Mouse (Mus musculus) limb, embryonic 12.5 days (tissue): ENCODE measurements around the gene Rcan3. TPM values are rescaled to one million over a fixed set of nuclear protein-coding genes. Genes with fewer than 3 reads are reported as not detected.

Experiments used
- ATAC-seq: fragments of 200-750 bp; cut with Nextera tagmentation; 2 replicates; pipeline ENCODE4 v1.8.0; 2017; ENCODE audit warnings: low read depth, moderate TSS enrichment; ENCODE audit not compliant: insufficient number of reproducible peaks, insufficient read depth, low FRiP score, low TSS enrichment
- H3K27ac ChIP-seq: fragments of 300-500 bp; sonication (generic); 2 replicates; pipeline ENCODE4 v1.5.1; 2016; ENCODE audit warnings: mild to moderate bottlenecking, moderate library complexity
- H3K27me3 ChIP-seq: fragments of 300-500 bp; sonication (generic); 2 replicates; pipeline ENCODE4 v1.6.1; 2016; ENCODE audit warnings: mild to moderate bottlenecking, moderate library complexity
- H3K36me3 ChIP-seq: fragments of 300-500 bp; sonication (generic); 2 replicates; pipeline ENCODE4 v1.6.1; 2016; ENCODE audit warnings: mild to moderate bottlenecking, moderate library complexity
- H3K4me1 ChIP-seq: fragments of 300-500 bp; sonication (generic); replicated peaks from 2 replicates; pipeline ENCODE4 v1.6.1; 2016
- H3K4me2 ChIP-seq: fragments of 300-500 bp; sonication (generic); 2 replicates; pipeline ENCODE4 v1.6.1; 2016; ENCODE audit warnings: mild to moderate bottlenecking, moderate library complexity
- H3K4me3 ChIP-seq: fragments of 300-500 bp; sonication (generic); replicated peaks from 2 replicates; pipeline ENCODE4 v1.5.1; 2016; ENCODE audit warnings: mild to moderate bottlenecking
- H3K9ac ChIP-seq: fragments of 300-500 bp; sonication (generic); replicated peaks from 2 replicates; pipeline ENCODE4 v1.6.1; 2016; ENCODE audit warnings: mild to moderate bottlenecking, moderate library complexity
- H3K9me3 ChIP-seq: fragments of 300-500 bp; sonication (generic); 2 replicates; pipeline ENCODE4 v1.6.1; 2016; ENCODE audit warnings: mild to moderate bottlenecking, moderate library complexity
- WGBS: fragments of 180-500 bp; shearing (Covaris S2); methylation state at CpG from one replicate; pipeline ENCODE4 v1.1.7; 2016; 5-methylcytosine and 5-hydroxymethylcytosine counted together
- polyA plus RNA-seq: library from polyadenylated mRNA; unstranded; fragments of >200 nt; fragmentation: Nextera tagmentation; extraction: Ambion mirVana; gene quantifications from 2 replicates; pipeline ENCODE4 v1.2.1, GENCODE M21; 2016

Rcan3 gene
- polyA plus RNA-seq, 1 experiment from 2014 or later: 11.7 TPM

GRCm38 (mm10) chr4:135392801-135393200 is 40.9 kb downstream of the Rcan3 start:
- peaks cover 4% of the 10 kb centered on the region for H3K4me1 ChIP-seq
- H3K4me3 ChIP-seq: no peak overlapping the region
- H3K4me2 ChIP-seq: no peak overlapping the region
- no peak for ATAC-seq
- peaks cover 25% of the 10 kb centered on the region for H3K27me3 ChIP-seq
- no peaks in the 10 kb centered on the region for H3K36me3 ChIP-seq
- H3K9ac ChIP-seq: no peak overlapping the region
- 83% methylated on average over 3 of the region's 3 CpGs for WGBS
- no peak overlapping the region for H3K27ac ChIP-seq
- H3K9me3 ChIP-seq: no peaks in the 10 kb centered on the region; the same call in 1 of the 2 replicates

GRCm38 (mm10) chr4:135391014-135391413 is 42.6 kb downstream of the Rcan3 start:
- no peak overlapping the region for H3K27ac ChIP-seq
- ATAC-seq: no peak
- 67% methylated on average over 6 of the region's 6 CpGs for WGBS

GRCm38 (mm10) chr4:135385614-135386013 is 48.0 kb downstream of the Rcan3 start:
- Histone ChIP-seq H3K27ac (0 out of 2 replicates have a peak overlapping the region, but pooled peaks have one; percentile 62), H3K4me1 (peaks cover 7% of the 10 kb centered on the region), H3K27me3 (peaks cover 7% of the 10 kb centered on the region; the same call in 1 of the 2 replicates), H3K4me2 (no peak overlapping the region; the same call in 1 of the 2 replicates), H3K36me3 (no peaks in the 10 kb centered on the region), H3K9ac (no peak overlapping the region), H3K4me3 (no peak overlapping the region), H3K9me3 (no peaks in the 10 kb centered on the region)
- 54% methylated on average over 10 of the region's 10 CpGs for WGBS
- ATAC-seq: peak; percentile 43; the same call in 1 of the 2 replicates

More at GRCm38 (mm10) chr4:135391014-135391413, 42.6 kb downstream of the Rcan3 start:
- no peak overlapping the region for H3K9ac ChIP-seq
- H3K4me3 ChIP-seq: no peak overlapping the region
- no peak overlapping the region for H3K4me2 ChIP-seq
- H3K27me3 ChIP-seq: peaks cover 7% of the 10 kb centered on the region
- no peaks in the 10 kb centered on the region; the same call in 1 of the 2 replicates for H3K9me3 ChIP-seq
- peaks cover under 1% of the 10 kb centered on the region; the same call in 1 of the 2 replicates for H3K4me1 ChIP-seq
- no peaks in the 10 kb centered on the region for H3K36me3 ChIP-seq

GRCm38 (mm10) chr4:135382316-135382715 is 51.3 kb downstream of the Rcan3 start:
- Histone ChIP-seq H3K4me3 (no peak overlapping the region), H3K4me2 (no peak overlapping the region), H3K27ac (no peak overlapping the region), H3K4me1 (peaks cover 7% of the 10 kb centered on the region), H3K27me3 (peaks cover 9% of the 10 kb centered on the region; the same call in 1 of the 2 replicates), H3K9ac (no peak overlapping the region), H3K36me3 (no peaks in the 10 kb centered on the region), H3K9me3 (no peaks in the 10 kb centered on the region)
- WGBS: 6% methylated on average over 14 of the region's 14 CpGs
- no peak for ATAC-seq

- ATAC-seq: no peak
- Histone ChIP-seq H3K9ac (no peak overlapping the region), H3K4me1 (peaks cover 7% of the 10 kb centered on the region), H3K27ac (no peak overlapping the region), H3K4me3 (no peak overlapping the region), H3K27me3 (peaks cover 9% of the 10 kb centered on the region; the same call in 1 of the 2 replicates), H3K36me3 (no peaks in the 10 kb centered on the region), H3K4me2 (no peak overlapping the region), H3K9me3 (no peaks in the 10 kb centered on the region)
- WGBS: 41% methylated on average over 8 of the region's 8 CpGs
Measured at GRCm38 (mm10) chr4:135381355-135381754, 52.3 kb downstream of the Rcan3 start.

GRCm38 (mm10) chr4:135377241-135377640 is 56.4 kb downstream of the Rcan3 start:
- Histone ChIP-seq H3K4me1 (no peaks in the 10 kb centered on the region), H3K4me3 (no peak overlapping the region), H3K9ac (no peak overlapping the region), H3K9me3 (peaks cover 11% of the 10 kb centered on the region; the same call in 1 of the 2 replicates), H3K27me3 (0 out of 2 replicates have a peak, but pooled peaks cover 4% of the 10 kb centered on the region), H3K36me3 (no peaks in the 10 kb centered on the region), H3K27ac (no peak overlapping the region), H3K4me2 (no peak overlapping the region)
- 82% methylated on average over 11 of the region's 11 CpGs for WGBS
- ATAC-seq: no peak

GRCm38 (mm10) chr4:135375444-135375843 is 58.2 kb downstream of the Rcan3 start:
- 56% methylated on average over 3 of the region's 3 CpGs for WGBS
- no peak for ATAC-seq
- no peaks in the 10 kb centered on the region for H3K36me3 ChIP-seq
- H3K4me3 ChIP-seq: no peak overlapping the region
- H3K9ac ChIP-seq: no peak overlapping the region
- peaks cover 11% of the 10 kb centered on the region; the same call in 1 of the 2 replicates for H3K9me3 ChIP-seq
- H3K4me2 ChIP-seq: no peak overlapping the region
- no peak overlapping the region for H3K27ac ChIP-seq
- H3K4me1 ChIP-seq: no peaks in the 10 kb centered on the region
- no peaks in the 10 kb centered on the region; the same call in 1 of the 2 replicates for H3K27me3 ChIP-seq

- Histone ChIP-seq H3K9ac (no peak overlapping the region), H3K4me1 (0 out of 2 replicates have a peak, but pooled peaks cover 4% of the 10 kb centered on the region), H3K4me2 (no peak overlapping the region), H3K9me3 (peaks cover 11% of the 10 kb centered on the region; the same call in 1 of the 2 replicates), H3K36me3 (no peaks in the 10 kb centered on the region), H3K4me3 (no peak overlapping the region), H3K27me3 (no peaks in the 10 kb centered on the region; the same call in 1 of the 2 replicates), H3K27ac (no peak overlapping the region)
- no peak for ATAC-seq
- WGBS: 81% methylated on average over 5 of the region's 5 CpGs
Measured at GRCm38 (mm10) chr4:135373299-135373698, 60.4 kb downstream of the Rcan3 start.

GRCm38 (mm10) chr4:135370372-135370771 is 63.3 kb downstream of the Rcan3 start:
- WGBS: 67% methylated on average over 11 of the region's 11 CpGs
- no peak for ATAC-seq
- Histone ChIP-seq H3K27me3 (no peaks in the 10 kb centered on the region; the same call in 1 of the 2 replicates), H3K36me3 (no peaks in the 10 kb centered on the region), H3K4me3 (no peak overlapping the region), H3K4me2 (no peak overlapping the region), H3K9ac (no peak overlapping the region), H3K4me1 (0 out of 2 replicates have a peak, but pooled peaks cover 4% of the 10 kb centered on the region), H3K9me3 (peaks cover 2% of the 10 kb centered on the region; the same call in 1 of the 2 replicates), H3K27ac (no peak overlapping the region)

GRCm38 (mm10) chr4:135362828-135363227 is 70.8 kb downstream of the Rcan3 start:
- H3K27ac ChIP-seq: no peak overlapping the region
- no peak overlapping the region for H3K4me3 ChIP-seq
- no peaks in the 10 kb centered on the region for H3K27me3 ChIP-seq
- WGBS: 37% methylated on average over 6 of the region's 6 CpGs
- H3K36me3 ChIP-seq: no peaks in the 10 kb centered on the region
- no peak overlapping the region for H3K9ac ChIP-seq
- ATAC-seq: no peak
- no peak overlapping the region for H3K4me2 ChIP-seq
- H3K4me1 ChIP-seq: 0 out of 2 replicates have a peak, but pooled peaks cover 4% of the 10 kb centered on the region
- no peaks in the 10 kb centered on the region for H3K9me3 ChIP-seq
